In genomic region chr3:117440294-117440693, GRCm38 (mm10) we compare ENCODE assay signal across 27 mouse cellular contexts.
DNase-seq lines count a peak whose midpoint lies in the region; ATAC-seq and TF ChIP-seq lines count a peak whose summit lies in the region.
"Had no signal": no experiment of that assay in that cellular context is flagged by ENCODE, and none has a peak within 500 bp of the region (broad histone marks: within the 10 kb centered on the region; RNA-seq: fewer than 3 reads in every experiment).

No protein-coding gene starts in this region.

- H3K27ac ChIP-seq in heart, embryonic 11.5 days (ENCODE audit: low read depth, low read length): peak overlapping the region; percentile 71
- no peak overlapping the region for H3K27ac ChIP-seq in liver, postnatal 0 days (ENCODE audit: low read depth)
- 0 out of 2 replicates have a peak overlapping the region, but pooled peaks have one; percentile 43 for H3K27ac ChIP-seq in liver, embryonic 11.5 days (ENCODE audit: low read depth, low read length)
- H3K27ac ChIP-seq in liver, embryonic 15.5 days (replicated peaks): no peak overlapping the region
- H3K27ac ChIP-seq: embryonic facial prominence, embryonic 13.5 days; forebrain, embryonic 12.5 days; heart, embryonic 15.5 days; hindbrain, embryonic 14.5 days; midbrain, embryonic 10.5 days had no signal

- H3K36me3 ChIP-seq in heart, embryonic 11.5 days (ENCODE audit: control insufficient read depth, insufficient read depth, low read length): no peaks in the 10 kb centered on the region
- no peaks in the 10 kb centered on the region for H3K36me3 ChIP-seq in liver, postnatal 0 days (replicated peaks; ENCODE audit: insufficient read depth, low read length)
- no peaks in the 10 kb centered on the region for H3K36me3 ChIP-seq in liver, embryonic 11.5 days (ENCODE audit: control insufficient read depth, insufficient read depth, low read length)
- H3K36me3 ChIP-seq in liver, embryonic 15.5 days (replicated peaks): no peaks in the 10 kb centered on the region
- H3K36me3 ChIP-seq: embryonic facial prominence, embryonic 13.5 days; forebrain, embryonic 12.5 days; heart, embryonic 15.5 days; midbrain, embryonic 10.5 days had no signal

- peak; percentile 91 for ATAC-seq in heart, embryonic 11.5 days (replicated peaks; ENCODE audit: insufficient number of reproducible peaks, low FRiP score, low TSS enrichment)
- no peak for ATAC-seq in liver, postnatal 0 days
- ATAC-seq in liver, embryonic 11.5 days (replicated peaks; ENCODE audit: low FRiP score): peak; percentile 92
- ATAC-seq in liver, embryonic 15.5 days (ENCODE audit: insufficient read depth): peak; percentile 72
- ATAC-seq: inflammation-experienced regulatory T-cells, adult 6 months had no signal

- 0 out of 2 replicates have a peak overlapping the region, but pooled peaks have one; percentile 27 for H3K4me2 ChIP-seq in heart, embryonic 11.5 days
- H3K4me2 ChIP-seq in liver, postnatal 0 days (ENCODE audit: low read depth, low read length): no peak overlapping the region
- H3K4me2 ChIP-seq in liver, embryonic 11.5 days: peak overlapping the region; percentile 32; the same call in 1 of the 2 replicates
- H3K4me2 ChIP-seq in liver, embryonic 15.5 days: peak overlapping the region; percentile 27; the same call in 1 of the 2 replicates
- H3K4me2 ChIP-seq: embryonic facial prominence, embryonic 13.5 days; forebrain, embryonic 12.5 days; heart, embryonic 15.5 days; hindbrain, embryonic 14.5 days; lung, embryonic 14.5 days had no signal

- H3K27me3 ChIP-seq in heart, embryonic 11.5 days (ENCODE audit: control insufficient read depth, insufficient read depth, low read length): no peaks in the 10 kb centered on the region
- no peaks in the 10 kb centered on the region for H3K27me3 ChIP-seq in liver, postnatal 0 days (ENCODE audit: insufficient read depth, low read length)
- no peaks in the 10 kb centered on the region for H3K27me3 ChIP-seq in liver, embryonic 11.5 days (replicated peaks; ENCODE audit: control insufficient read depth, insufficient read depth, low read length)
- H3K27me3 ChIP-seq in liver, embryonic 15.5 days: no peaks in the 10 kb centered on the region
- H3K27me3 ChIP-seq: embryonic facial prominence, embryonic 13.5 days; forebrain, embryonic 12.5 days; heart, embryonic 15.5 days had no signal

- TF ChIP-seq EP300 in liver, postnatal 0 days (IDR thresholded peaks at IDR 0.05; ENCODE audit: low read depth): no peak

- H3K9me3 ChIP-seq in heart, embryonic 11.5 days (replicated peaks; ENCODE audit: control insufficient read depth, low read length): no peaks in the 10 kb centered on the region
- no peaks in the 10 kb centered on the region for H3K9me3 ChIP-seq in liver, postnatal 0 days (ENCODE audit: low read length)
- H3K9me3 ChIP-seq in liver, embryonic 11.5 days (ENCODE audit: control insufficient read depth, low read length): no peaks in the 10 kb centered on the region
- H3K9me3 ChIP-seq in liver, embryonic 15.5 days (replicated peaks): no peaks in the 10 kb centered on the region
- H3K9me3 ChIP-seq: embryonic facial prominence, embryonic 13.5 days; forebrain, embryonic 12.5 days; heart, embryonic 15.5 days; midbrain, embryonic 10.5 days had no signal

- H3K4me1 ChIP-seq in heart, embryonic 11.5 days (ENCODE audit: control insufficient read depth, insufficient read depth, low read length): no peaks in the 10 kb centered on the region
- no peaks in the 10 kb centered on the region for H3K4me1 ChIP-seq in liver, postnatal 0 days (ENCODE audit: insufficient read depth)
- H3K4me1 ChIP-seq in liver, embryonic 11.5 days (replicated peaks; ENCODE audit: control insufficient read depth, insufficient read depth, low read length): no peaks in the 10 kb centered on the region; the same call in 1 of the 2 replicates
- peaks cover 3% of the 10 kb centered on the region for H3K4me1 ChIP-seq in liver, embryonic 15.5 days (replicated peaks)
- H3K4me1 ChIP-seq: forebrain, embryonic 12.5 days; heart, embryonic 15.5 days; midbrain, embryonic 10.5 days had no signal

- H3K4me3 ChIP-seq in heart, embryonic 11.5 days (ENCODE audit: low read depth, low read length): no peak overlapping the region
- no peak overlapping the region for H3K4me3 ChIP-seq in liver, postnatal 0 days (ENCODE audit: low read depth, low read length)
- H3K4me3 ChIP-seq in liver, embryonic 11.5 days (ENCODE audit: low read depth, low read length): no peak overlapping the region
- no peak overlapping the region for H3K4me3 ChIP-seq in liver, embryonic 15.5 days (replicated peaks)
- H3K4me3 ChIP-seq: embryonic facial prominence, embryonic 13.5 days; erythroblast, embryonic 14.5 days; forebrain, embryonic 12.5 days; heart, embryonic 15.5 days; midbrain, embryonic 10.5 days had no signal

- 12% methylated on average over 4 of the region's 4 CpGs for WGBS in heart, embryonic 11.5 days (ENCODE audit: insufficient replicate concordance)
- 19% methylated on average over 4 of the region's 4 CpGs for WGBS in liver, postnatal 0 days (ENCODE audit: insufficient replicate concordance)
- 13% methylated on average over 4 of the region's 4 CpGs for WGBS in liver, embryonic 11.5 days
- WGBS in liver, embryonic 15.5 days (ENCODE audit: insufficient replicate concordance): 13% methylated on average over 4 of the region's 4 CpGs

- TF ChIP-seq CTCF in liver, postnatal 0 days (IDR thresholded peaks at IDR 0.05; ENCODE audit: low read depth): no peak

- DNase-seq in heart, postnatal 4 days: no peak
- DNase-seq in liver: peak; percentile 17
- no peak for DNase-seq in liver, postnatal 0 days
- DNase-seq in liver, embryonic 11.5 days (ENCODE audit: low spot score): no peak
- no peak for DNase-seq in thymus, postnatal 0 days (ENCODE audit: low spot score)
- no peak for DNase-seq in left cerebral cortex, adult 9 months (ENCODE audit: low spot score in 2 of 2)
- DNase-seq: adrenal gland, postnatal 25 days; cerebellum, adult 11-12 months; cerebellum, adult 9-11 months; gastrocnemius, postnatal 10 days; heart, postnatal 36 days; kidney, adult 11 months; kidney, postnatal 14 days; left cerebral cortex, postnatal 4 days; lung, embryonic 14.5 days; lung, postnatal 14 days; spleen, adult 18-20 months; thymus, postnatal 25 days had no signal

- no peak overlapping the region for H3K9ac ChIP-seq in heart, embryonic 11.5 days (ENCODE audit: low read depth, low read length)
- no peak overlapping the region for H3K9ac ChIP-seq in liver, postnatal 0 days (replicated peaks)
- H3K9ac ChIP-seq in liver, embryonic 11.5 days (ENCODE audit: low read depth, low read length): no peak overlapping the region
- H3K9ac ChIP-seq in liver, embryonic 15.5 days: no peak overlapping the region
- H3K9ac ChIP-seq: embryonic facial prominence, embryonic 13.5 days; forebrain, embryonic 12.5 days; heart, embryonic 15.5 days; hindbrain, embryonic 14.5 days; lung, embryonic 14.5 days had no signal

Comparison
In these comparisons a context has a peak if more than half of its experiments do, and no peak if none do; other contexts are left out.
1. H3K27ac ChIP-seq: peak in heart, embryonic 11.5 days (single experiment) and liver, embryonic 11.5 days (single experiment); none in liver, postnatal 0 days (single experiment) and liver, embryonic 15.5 days (single experiment).